Mouse (Mus musculus): ENCODE data around the gene Cyb561d2.
"Not testable (repeated sequence)": the region's sequence is repeated elsewhere in the genome, so short reads cannot be mapped to it uniquely, and the experiment has no call there.

The Cyb561d2 gene

GRCm38 (mm10) chr9:107541474-107542351 lies at the start of gene Cyb561d2, which contains the start of gene Nprl2:
TSS of gene Cyb561d2 (minus strand) at chr9:107542193.
TSS of gene Nprl2 (plus strand) at chr9:107542226.
- peak; percentile 94 for DNase-seq

GRCm38 (mm10) chr9:107590773-107591060 lies 48.7 kb upstream of the Cyb561d2 start:
- no peak for DNase-seq

- DNase-seq, result no peak
These were observed 48.2 kb upstream of the Cyb561d2 start for GRCm38 (mm10) chr9:107590058-107590772.

GRCm38 (mm10) chr9:107587833-107588639 lies 46.0 kb upstream of the Cyb561d2 start:
- DNase-seq, result no peak

DNA sequence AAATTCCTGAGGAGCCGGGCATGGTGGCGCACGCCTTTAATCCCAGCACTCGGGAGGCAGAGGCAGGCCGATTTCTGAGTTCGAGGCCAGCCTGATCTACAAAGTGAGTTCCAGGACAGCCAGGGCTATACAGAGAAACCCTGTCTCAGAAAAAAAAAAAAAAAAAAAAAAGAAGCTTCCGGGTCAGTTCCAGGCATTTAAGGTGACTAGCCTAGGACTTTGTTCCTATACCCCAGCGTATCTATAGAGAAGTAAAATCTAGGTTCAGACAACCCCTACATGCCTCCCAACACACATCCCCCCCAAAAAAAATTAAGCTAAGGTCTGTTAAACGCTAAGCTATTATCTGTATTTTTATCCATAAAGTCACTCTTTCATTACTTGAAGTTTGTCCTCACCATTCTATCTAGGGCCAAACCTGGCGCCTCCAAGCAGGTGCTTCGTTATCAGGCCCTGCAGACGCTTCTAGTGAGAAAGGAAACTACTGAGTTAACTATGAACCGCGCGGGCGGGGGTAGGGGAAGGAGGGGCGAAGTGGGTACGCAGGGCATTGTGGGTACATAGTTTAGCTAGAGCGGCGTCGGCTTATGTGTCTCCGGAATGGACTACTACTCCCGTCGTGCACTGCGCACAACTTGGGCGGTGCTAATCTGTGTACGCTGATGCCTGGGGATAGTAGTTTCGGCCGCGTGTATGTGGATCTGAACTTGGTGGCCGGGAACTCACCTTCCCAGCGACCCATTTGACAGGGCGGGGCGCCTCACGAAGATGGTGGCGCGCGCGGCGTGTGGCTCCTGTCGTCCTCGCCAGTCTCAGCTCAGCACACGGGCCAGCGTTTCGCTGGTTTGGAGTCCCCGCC lies 45.2 kb upstream of the Cyb561d2 start, which contains the start of gene Ifrd2:
Ifrd2 (plus strand) TSS at position 669 of the 859 bp plus-strand sequence.
- DNase-seq, result peak; percentile 99

DNA sequence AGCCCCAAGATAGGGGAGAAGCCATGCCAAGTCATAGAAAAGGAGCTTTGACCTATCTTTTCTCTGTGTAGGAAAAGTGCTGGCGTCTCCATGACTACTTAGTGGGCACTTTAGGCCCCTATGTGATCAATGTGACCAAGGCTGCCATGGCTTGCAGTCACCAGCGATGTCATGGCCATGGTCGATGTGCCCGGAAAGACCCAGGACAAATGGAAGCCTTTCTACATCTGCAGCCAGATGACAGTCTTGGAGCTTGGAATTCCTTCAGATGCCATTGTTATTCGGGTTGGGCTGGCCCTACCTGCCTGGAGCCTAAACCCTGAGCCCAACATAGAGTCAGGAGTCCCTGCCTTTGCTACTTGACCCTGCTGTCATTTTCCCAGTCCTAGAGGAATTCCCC lies 44.5 kb upstream of the Cyb561d2 start:
- DNase-seq, result no peak

DNA sequence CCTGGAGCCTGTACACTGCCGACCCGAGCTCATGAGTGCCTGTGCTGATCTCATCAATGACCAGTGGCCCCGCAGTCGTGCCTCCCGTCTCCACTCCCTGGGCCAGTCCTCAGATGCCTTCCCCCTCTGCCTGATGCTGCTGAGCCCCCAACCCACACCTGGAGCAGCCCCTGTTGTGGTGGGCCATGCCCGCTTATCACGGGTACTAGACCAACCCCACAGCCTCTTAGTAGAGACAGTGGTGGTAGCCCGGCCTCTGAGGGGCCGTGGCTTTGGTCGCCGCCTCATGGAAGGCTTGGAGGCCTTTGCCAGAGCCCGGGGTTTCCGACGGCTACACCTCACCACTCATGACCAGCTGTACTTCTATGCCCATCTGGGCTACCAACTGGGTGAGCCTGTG lies 41.2 kb upstream of the Cyb561d2 start:
- DNase-seq, result no peak

- no peak for DNase-seq
These were observed 40.6 kb upstream of the Cyb561d2 start for GRCm38 (mm10) chr9:107582509-107583062.

DNA sequence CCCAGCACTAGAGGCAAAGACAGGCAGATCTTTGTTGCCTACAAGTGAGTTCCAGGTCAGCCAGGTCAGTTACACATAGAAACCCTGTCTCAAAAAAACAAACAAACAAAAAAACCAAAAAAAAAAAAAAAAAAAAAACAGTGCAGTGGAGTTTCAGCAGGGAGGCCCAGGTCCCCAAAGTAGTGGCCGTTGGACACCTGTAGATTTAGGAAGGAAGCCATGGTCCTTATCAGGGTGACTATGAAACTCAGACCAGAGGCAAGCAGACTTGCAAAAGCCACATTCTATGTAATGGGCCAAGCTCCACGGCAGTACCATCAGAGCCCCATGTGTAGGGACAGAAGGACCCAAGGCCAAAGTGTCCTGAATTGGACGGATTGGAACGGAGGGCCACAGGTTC lies 39.6 kb upstream of the Cyb561d2 start:
- DNase-seq, result no peak

DNA sequence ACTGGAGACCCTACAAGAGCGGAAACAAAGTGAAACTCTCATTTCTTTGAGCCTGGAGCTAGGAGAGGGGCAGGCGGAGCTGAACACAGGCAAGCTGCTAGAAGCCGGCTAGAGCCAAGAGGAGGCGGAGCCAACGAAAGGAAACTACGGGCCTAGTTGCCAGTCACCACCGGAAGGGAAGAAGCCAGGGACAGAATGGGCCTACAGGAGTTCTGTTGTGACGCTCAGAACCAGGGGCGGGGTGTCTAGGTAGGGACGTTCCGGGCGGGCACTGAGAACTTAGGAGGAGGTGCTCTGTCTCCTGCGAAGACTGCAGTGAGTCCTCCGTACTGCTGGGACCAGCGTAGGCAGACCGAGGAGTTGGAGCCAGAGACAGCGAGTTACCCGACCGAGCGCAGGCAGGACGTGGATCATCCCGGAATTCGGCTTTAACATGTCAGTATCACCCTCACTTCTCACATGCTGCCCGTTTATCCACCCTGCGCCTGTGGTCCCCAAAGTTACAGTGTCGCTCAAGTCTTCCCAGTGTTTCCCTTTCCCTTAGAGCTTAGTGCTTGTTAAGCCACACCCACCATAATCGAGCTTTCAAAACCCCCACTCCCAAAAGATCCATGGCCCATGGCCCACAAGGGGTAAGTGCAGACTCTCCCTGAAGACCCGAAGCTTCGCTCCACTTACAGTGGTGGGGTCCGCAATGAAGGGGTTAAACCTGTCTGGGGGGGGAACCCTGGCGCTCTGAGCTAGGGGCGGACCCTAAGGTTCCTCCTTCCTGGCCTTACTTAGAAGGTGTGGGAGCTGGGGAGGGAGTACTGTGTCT lies 38.7 kb upstream of the Cyb561d2 start, which contains the start of gene Hyal3:
Hyal3 (plus strand) TSS at position 318 of the 817 bp plus-strand sequence.
- DNase-seq, result peak; percentile 91

DNA sequence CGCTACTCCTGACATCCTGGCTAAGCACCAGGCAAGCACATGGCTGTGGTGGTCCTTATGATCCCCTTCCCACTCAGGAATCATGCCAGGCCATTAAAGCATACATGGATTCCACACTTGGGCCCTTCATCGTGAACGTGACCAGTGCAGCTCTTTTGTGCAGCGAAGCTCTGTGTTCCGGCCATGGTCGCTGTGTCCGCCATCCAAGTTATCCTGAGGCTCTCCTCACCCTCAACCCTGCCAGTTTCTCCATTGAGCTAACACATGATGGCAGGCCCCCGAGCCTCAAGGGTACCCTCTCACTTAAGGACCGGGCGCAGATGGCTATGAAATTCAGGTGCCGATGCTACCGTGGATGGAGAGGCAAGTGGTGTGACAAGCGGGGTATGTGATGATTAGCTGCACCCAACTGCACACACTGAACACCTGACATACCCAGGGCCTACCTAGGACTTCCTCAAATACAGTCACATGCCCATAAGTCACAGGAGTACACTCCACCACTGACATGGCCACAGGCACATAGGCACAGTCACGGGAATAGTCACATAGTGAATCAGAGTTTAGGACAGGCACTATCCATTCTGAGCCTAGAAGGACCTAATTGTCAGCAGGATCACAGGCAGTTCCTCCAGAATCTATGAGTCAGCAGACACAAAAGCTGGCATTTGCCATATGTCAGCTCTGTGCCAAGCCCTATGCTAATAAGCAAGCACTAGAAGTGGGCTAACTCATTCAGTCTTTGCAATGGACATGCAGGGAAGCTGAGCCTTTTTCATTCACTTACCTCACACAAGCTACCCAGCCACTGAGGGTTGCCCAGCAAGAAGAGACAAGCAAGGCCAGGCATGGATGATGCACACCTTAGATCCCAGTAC lies 37.3 kb upstream of the Cyb561d2 start:
- DNase-seq, result peak; percentile 78

DNA sequence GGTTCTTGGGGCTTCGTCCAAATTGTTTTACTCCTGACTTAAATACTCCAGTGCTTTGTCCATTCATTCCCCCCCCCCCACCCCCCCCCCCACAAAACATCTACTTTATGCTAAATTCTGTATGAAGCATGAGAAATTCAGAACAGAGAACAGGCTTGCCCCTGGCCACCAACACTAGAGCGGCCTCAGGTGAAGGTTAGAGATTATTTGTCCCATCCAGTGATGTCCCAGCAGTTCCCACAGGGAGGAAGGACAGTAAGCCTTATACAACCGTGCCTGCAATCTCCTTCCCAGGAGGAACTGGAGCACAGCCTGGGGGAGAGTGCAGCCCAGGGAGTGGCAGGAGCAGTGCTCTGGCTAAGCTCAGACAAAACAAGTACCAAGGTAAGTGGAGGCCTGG lies 36.6 kb upstream of the Cyb561d2 start, which contains the start of gene Naa80:
Naa80 (plus strand) TSS at position 301 of the 400 bp plus-strand sequence.
- no peak for DNase-seq

- DNase-seq, result no peak
These were observed 35.9 kb upstream of the Cyb561d2 start for GRCm38 (mm10) chr9:107577871-107578270.

- DNase-seq, result no peak
These were observed 34.5 kb upstream of the Cyb561d2 start, which contains the start of gene Hyal1 for GRCm38 (mm10) chr9:107576357-107577107. TSS of gene Hyal1 (plus strand) at chr9:107576927.

DNA sequence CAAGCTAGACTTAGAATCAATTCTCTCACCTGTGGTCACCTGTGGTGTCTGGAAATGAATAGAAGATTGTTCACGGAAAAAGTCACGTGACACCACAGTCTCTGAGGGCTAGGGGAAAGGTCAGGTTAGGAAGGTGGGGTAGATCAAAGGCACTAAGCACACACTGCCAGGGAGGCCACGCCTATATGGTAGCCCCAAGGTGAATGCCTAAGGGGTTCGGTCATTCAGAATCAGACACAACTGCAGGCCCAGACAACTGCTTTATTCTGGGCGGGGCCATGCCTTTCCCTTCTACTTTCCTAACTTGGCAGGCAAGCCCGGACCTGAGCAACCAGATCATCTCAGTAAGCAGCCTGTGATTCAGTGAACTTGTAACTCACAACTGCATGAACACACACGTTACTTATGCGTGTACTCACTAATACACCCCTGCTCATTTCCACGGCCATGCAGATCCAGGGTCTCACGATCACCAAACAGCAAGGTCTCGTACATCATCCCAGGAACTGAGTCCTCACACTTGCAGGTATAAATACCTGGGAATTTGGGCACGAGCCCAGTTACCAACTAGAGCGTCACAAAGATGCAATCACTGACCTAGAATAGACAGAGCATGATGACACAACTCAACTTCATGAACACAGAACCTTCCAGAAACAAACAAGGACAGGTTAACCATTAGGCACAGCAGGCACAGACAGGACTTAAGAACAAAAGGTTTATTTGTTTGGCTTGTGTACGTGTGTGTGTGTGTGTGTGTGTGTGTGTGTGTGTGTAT lies 33.8 kb upstream of the Cyb561d2 start:
- no peak for DNase-seq

GRCm38 (mm10) chr9:107573774-107574173 lies 31.8 kb upstream of the Cyb561d2 start:
- DNase-seq, result not testable (repeated sequence)

GRCm38 (mm10) chr9:107572327-107572662 lies 30.3 kb upstream of the Cyb561d2 start:
- no peak for DNase-seq

Measured in cerebellum, adult 9-10 months (tissue).